Mouse (Mus musculus): ENCODE results near the gene Nrf1. TPM values are rescaled to one million over a fixed set of nuclear protein-coding genes. Genes with fewer than 3 reads are reported as not detected.

Gene Nrf1
- polyA plus RNA-seq, 1 experiment: 27.0 TPM

GRCm38 (mm10) chr6:30101773-30102415 is 54.1 kb downstream of the Nrf1 start:
- Histone ChIP-seq H3K27me3 (ENCODE audit: control insufficient read depth, insufficient read depth, low read length) (no peaks in the 10 kb centered on the region), H3K27ac (ENCODE audit: control insufficient read depth, insufficient read depth, low read depth, low read length) (no peak overlapping the region), H3K4me1 (ENCODE audit: control insufficient read depth, insufficient read depth, low read length) (peaks cover 2% of the 10 kb centered on the region; the same call in 1 of the 2 replicates), H3K36me3 (ENCODE audit: control insufficient read depth, insufficient read depth, low read length) (no peaks in the 10 kb centered on the region), H3K4me3 (ENCODE audit: control insufficient read depth, low read depth, low read length) (peak overlapping the region; percentile 14)
- TF ChIP-seq CTCF (IDR thresholded peaks at IDR 0.05; ENCODE audit: control insufficient read depth, insufficient read depth, insufficient replicate concordance, low read depth, low read length) (no peak), POLR2A (IDR thresholded peaks at IDR 0.05; ENCODE audit: control insufficient read depth, low read depth, low read length) (no peak)

GRCm38 (mm10) chr6:30106091-30106490 is 58.3 kb downstream of the Nrf1 start:
- peaks cover 2% of the 10 kb centered on the region; the same call in 1 of the 2 replicates for H3K4me1 ChIP-seq (ENCODE audit: control insufficient read depth, insufficient read depth, low read length)
- H3K27ac ChIP-seq (ENCODE audit: control insufficient read depth, insufficient read depth, low read depth, low read length): no peak overlapping the region
- no peak overlapping the region for H3K4me3 ChIP-seq (ENCODE audit: control insufficient read depth, low read depth, low read length)
- no peaks in the 10 kb centered on the region for H3K27me3 ChIP-seq (ENCODE audit: control insufficient read depth, insufficient read depth, low read length)
- no peaks in the 10 kb centered on the region for H3K36me3 ChIP-seq (ENCODE audit: control insufficient read depth, insufficient read depth, low read length)
- TF ChIP-seq CTCF (IDR thresholded peaks at IDR 0.05; ENCODE audit: control insufficient read depth, insufficient read depth, insufficient replicate concordance, low read depth, low read length) (no peak), POLR2A (IDR thresholded peaks at IDR 0.05; ENCODE audit: control insufficient read depth, low read depth, low read length) (no peak)

- Histone ChIP-seq H3K36me3 (ENCODE audit: control insufficient read depth, insufficient read depth, low read length) (no peaks in the 10 kb centered on the region), H3K27me3 (ENCODE audit: control insufficient read depth, insufficient read depth, low read length) (no peaks in the 10 kb centered on the region)
Measured at GRCm38 (mm10) chr6:30107456-30107855, 59.7 kb downstream of the Nrf1 start.

GRCm38 (mm10) chr6:30109820-30110502 is 62.2 kb downstream of the Nrf1 start:
- TF ChIP-seq CTCF (IDR thresholded peaks at IDR 0.05; ENCODE audit: control insufficient read depth, insufficient read depth, insufficient replicate concordance, low read depth, low read length): no peak
- TF ChIP-seq POLR2A (IDR thresholded peaks at IDR 0.05; ENCODE audit: control insufficient read depth, low read depth, low read length): no peak
- H3K27me3 ChIP-seq (ENCODE audit: control insufficient read depth, insufficient read depth, low read length): no peaks in the 10 kb centered on the region
- no peak overlapping the region for H3K4me3 ChIP-seq (ENCODE audit: control insufficient read depth, low read depth, low read length)
- no peak overlapping the region for H3K27ac ChIP-seq (ENCODE audit: control insufficient read depth, insufficient read depth, low read depth, low read length)
- H3K4me1 ChIP-seq (ENCODE audit: control insufficient read depth, insufficient read depth, low read length): no peaks in the 10 kb centered on the region
- no peaks in the 10 kb centered on the region for H3K36me3 ChIP-seq (ENCODE audit: control insufficient read depth, insufficient read depth, low read length)

More at GRCm38 (mm10) chr6:30107456-30107855, 59.7 kb downstream of the Nrf1 start:
- no peak overlapping the region for H3K27ac ChIP-seq (ENCODE audit: control insufficient read depth, insufficient read depth, low read depth, low read length)
- H3K4me1 ChIP-seq (ENCODE audit: control insufficient read depth, insufficient read depth, low read length): no peaks in the 10 kb centered on the region
- H3K4me3 ChIP-seq (ENCODE audit: control insufficient read depth, low read depth, low read length): no peak overlapping the region
- TF ChIP-seq CTCF (IDR thresholded peaks at IDR 0.05; ENCODE audit: control insufficient read depth, insufficient read depth, insufficient replicate concordance, low read depth, low read length) (no peak), POLR2A (IDR thresholded peaks at IDR 0.05; ENCODE audit: control insufficient read depth, low read depth, low read length) (no peak)

GRCm38 (mm10) chr6:30112349-30113132 is 64.8 kb downstream of the Nrf1 start:
- no peaks in the 10 kb centered on the region for H3K27me3 ChIP-seq (ENCODE audit: control insufficient read depth, insufficient read depth, low read length)
- peaks cover 1% of the 10 kb centered on the region; the same call in 1 of the 2 replicates for H3K36me3 ChIP-seq (ENCODE audit: control insufficient read depth, insufficient read depth, low read length)
- H3K27ac ChIP-seq (ENCODE audit: control insufficient read depth, insufficient read depth, low read depth, low read length): no peak overlapping the region

GRCm38 (mm10) chr6:30114101-30114500 is 66.3 kb downstream of the Nrf1 start:
- no peak for TF ChIP-seq POLR2A (IDR thresholded peaks at IDR 0.05; ENCODE audit: control insufficient read depth, low read depth, low read length)
- no peak for TF ChIP-seq CTCF (IDR thresholded peaks at IDR 0.05; ENCODE audit: control insufficient read depth, insufficient read depth, insufficient replicate concordance, low read depth, low read length)
- H3K36me3 ChIP-seq (ENCODE audit: control insufficient read depth, insufficient read depth, low read length): peaks cover 1% of the 10 kb centered on the region; the same call in 1 of the 2 replicates
- H3K27ac ChIP-seq (ENCODE audit: control insufficient read depth, insufficient read depth, low read depth, low read length): no peak overlapping the region
- no peak overlapping the region for H3K4me3 ChIP-seq (ENCODE audit: control insufficient read depth, low read depth, low read length)
- H3K27me3 ChIP-seq (ENCODE audit: control insufficient read depth, insufficient read depth, low read length): no peaks in the 10 kb centered on the region
- H3K4me1 ChIP-seq (ENCODE audit: control insufficient read depth, insufficient read depth, low read length): no peaks in the 10 kb centered on the region

More at GRCm38 (mm10) chr6:30112349-30113132, 64.8 kb downstream of the Nrf1 start:
- TF ChIP-seq POLR2A (IDR thresholded peaks at IDR 0.05; ENCODE audit: control insufficient read depth, low read depth, low read length): no peak
- no peak for TF ChIP-seq CTCF (IDR thresholded peaks at IDR 0.05; ENCODE audit: control insufficient read depth, insufficient read depth, insufficient replicate concordance, low read depth, low read length)
- H3K4me1 ChIP-seq (ENCODE audit: control insufficient read depth, insufficient read depth, low read length): no peaks in the 10 kb centered on the region
- H3K4me3 ChIP-seq (ENCODE audit: control insufficient read depth, low read depth, low read length): no peak overlapping the region

- no peak for TF ChIP-seq CTCF (IDR thresholded peaks at IDR 0.05; ENCODE audit: control insufficient read depth, insufficient read depth, insufficient replicate concordance, low read depth, low read length)
- no peak for TF ChIP-seq POLR2A (IDR thresholded peaks at IDR 0.05; ENCODE audit: control insufficient read depth, low read depth, low read length)
- H3K4me3 ChIP-seq (ENCODE audit: control insufficient read depth, low read depth, low read length): no peak overlapping the region
- H3K27ac ChIP-seq (ENCODE audit: control insufficient read depth, insufficient read depth, low read depth, low read length): no peak overlapping the region
- H3K36me3 ChIP-seq (ENCODE audit: control insufficient read depth, insufficient read depth, low read length): no peaks in the 10 kb centered on the region; the same call in 1 of the 2 replicates
- no peaks in the 10 kb centered on the region for H3K27me3 ChIP-seq (ENCODE audit: control insufficient read depth, insufficient read depth, low read length)
- no peaks in the 10 kb centered on the region for H3K4me1 ChIP-seq (ENCODE audit: control insufficient read depth, insufficient read depth, low read length)
Measured at GRCm38 (mm10) chr6:30121152-30121551, 73.4 kb downstream of the Nrf1 start.

Measured in testis, adult 2 months (tissue).